Mouse (Mus musculus): ENCODE results near the gene Ccnd1. TPM values are rescaled to one million over a fixed set of nuclear protein-coding genes. Genes with fewer than 3 reads are reported as not detected.

Ccnd1 gene
- polyA plus RNA-seq, 1 experiment from 2014 or later: 288 TPM

GRCm38 (mm10) chr7:144927591-144927990 is 12.1 kb downstream of the Ccnd1 start:
- Histone ChIP-seq H3K9ac (ENCODE audit: low read length) (no peak overlapping the region), H3K27ac (ENCODE audit: low read depth, low read length) (no peak overlapping the region; the same call in 1 of the 2 replicates), H3K4me2 (no peak overlapping the region), H3K27me3 (ENCODE audit: control insufficient read depth, insufficient read depth, low read length) (no peaks in the 10 kb centered on the region), H3K36me3 (ENCODE audit: control insufficient read depth, insufficient read depth, low read length) (peaks cover 2% of the 10 kb centered on the region; the same call in 1 of the 2 replicates), H3K9me3 (ENCODE audit: control insufficient read depth, low read length) (no peaks in the 10 kb centered on the region), H3K4me3 (ENCODE audit: low read depth, low read length) (no peak overlapping the region), H3K4me1 (ENCODE audit: control insufficient read depth, insufficient read depth, low read length) (no peaks in the 10 kb centered on the region; the same call in 1 of the 2 replicates)
- ATAC-seq (ENCODE audit: low FRiP score) (no peak), DNase-seq (ENCODE audit: low spot score, missing footprints) (peak; percentile 78)
- 72% methylated on average over 2 of the region's 2 CpGs for WGBS

- WGBS: 86% methylated on average over 1 of the region's 1 CpGs
- H3K4me2 ChIP-seq: no peak overlapping the region
- H3K27ac ChIP-seq (ENCODE audit: low read depth, low read length): no peak overlapping the region
- no peak overlapping the region for H3K9ac ChIP-seq (ENCODE audit: low read length)
- ATAC-seq (ENCODE audit: low FRiP score) (no peak), DNase-seq (ENCODE audit: low spot score, missing footprints) (no peak)
- no peaks in the 10 kb centered on the region for H3K27me3 ChIP-seq (ENCODE audit: control insufficient read depth, insufficient read depth, low read length)
- H3K4me3 ChIP-seq (ENCODE audit: low read depth, low read length): no peak overlapping the region
- H3K4me1 ChIP-seq (ENCODE audit: control insufficient read depth, insufficient read depth, low read length): peaks cover 8% of the 10 kb centered on the region
- H3K9me3 ChIP-seq (ENCODE audit: control insufficient read depth, low read length): no peaks in the 10 kb centered on the region
- peaks cover 6% of the 10 kb centered on the region; the same call in 1 of the 2 replicates for H3K36me3 ChIP-seq (ENCODE audit: control insufficient read depth, insufficient read depth, low read length)
These were observed 20.9 kb downstream of the Ccnd1 start for GRCm38 (mm10) chr7:144918823-144919222.

DNA sequence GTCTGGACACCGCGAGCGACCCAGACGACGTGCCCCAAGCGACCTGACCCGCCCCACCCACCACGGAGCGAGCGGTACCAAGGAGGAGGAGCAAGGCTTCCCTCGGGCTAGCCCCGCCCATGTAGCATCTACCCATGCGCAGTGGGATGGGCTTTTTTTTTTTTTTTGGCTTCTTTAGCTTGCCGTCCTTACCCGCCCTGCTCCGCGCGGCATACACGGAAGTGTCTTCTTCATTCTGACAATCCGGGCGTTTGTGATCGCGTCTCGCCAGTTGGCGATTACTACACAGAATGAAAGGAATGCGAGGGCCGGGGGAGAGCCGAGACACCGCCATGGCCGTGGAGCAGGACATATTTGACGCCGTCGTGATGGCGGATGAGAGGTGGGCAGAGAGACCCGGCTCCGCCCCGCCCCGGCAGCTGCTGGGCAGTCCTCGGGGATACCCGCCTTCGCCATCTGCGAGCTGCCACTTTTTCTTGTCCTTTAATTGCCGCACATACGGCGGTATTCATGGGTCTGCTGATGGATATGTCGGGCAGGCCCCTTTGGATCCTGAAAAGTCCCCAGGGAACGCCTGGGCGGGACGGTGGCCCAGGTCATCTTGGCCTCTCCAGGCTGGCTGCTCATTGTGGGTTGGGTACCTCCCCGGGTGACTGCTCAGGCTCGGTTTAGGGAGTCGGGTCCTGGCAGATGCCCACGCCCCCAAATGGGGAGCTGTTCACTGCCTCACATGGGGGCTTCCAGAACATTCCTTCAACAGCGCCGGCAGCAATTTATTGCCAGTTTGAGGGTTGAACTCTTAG is 24.6 kb downstream of the Ccnd1 start, which contains the start of gene LTO1:
TSS of gene LTO1 (plus strand) at position 153 of the 803 bp plus-strand sequence.
- WGBS: under 1% methylated on average over 55 of the region's 55 CpGs
- ATAC-seq (ENCODE audit: low FRiP score): peak; percentile 92
- no peaks in the 10 kb centered on the region for H3K27me3 ChIP-seq (ENCODE audit: control insufficient read depth, insufficient read depth, low read length)
- peak within 1 kb of the TSS; percentile 82 for H3K9ac ChIP-seq (ENCODE audit: low read length)
- H3K4me1 ChIP-seq (ENCODE audit: control insufficient read depth, insufficient read depth, low read length): peaks cover 8% of the 10 kb centered on the region
- H3K4me3 ChIP-seq (ENCODE audit: low read depth, low read length): peak within 1 kb of the TSS; percentile 83
- no peak for DNase-seq (ENCODE audit: low spot score, missing footprints)
- no peaks in the 10 kb centered on the region for H3K9me3 ChIP-seq (ENCODE audit: control insufficient read depth, low read length)
- peak within 1 kb of the TSS; percentile 92 for H3K4me2 ChIP-seq
- peak within 1 kb of the TSS; percentile 80 for H3K27ac ChIP-seq (ENCODE audit: low read depth, low read length)
- H3K36me3 ChIP-seq (ENCODE audit: control insufficient read depth, insufficient read depth, low read length): peaks cover 6% of the 10 kb centered on the region; the same call in 1 of the 2 replicates

DNA sequence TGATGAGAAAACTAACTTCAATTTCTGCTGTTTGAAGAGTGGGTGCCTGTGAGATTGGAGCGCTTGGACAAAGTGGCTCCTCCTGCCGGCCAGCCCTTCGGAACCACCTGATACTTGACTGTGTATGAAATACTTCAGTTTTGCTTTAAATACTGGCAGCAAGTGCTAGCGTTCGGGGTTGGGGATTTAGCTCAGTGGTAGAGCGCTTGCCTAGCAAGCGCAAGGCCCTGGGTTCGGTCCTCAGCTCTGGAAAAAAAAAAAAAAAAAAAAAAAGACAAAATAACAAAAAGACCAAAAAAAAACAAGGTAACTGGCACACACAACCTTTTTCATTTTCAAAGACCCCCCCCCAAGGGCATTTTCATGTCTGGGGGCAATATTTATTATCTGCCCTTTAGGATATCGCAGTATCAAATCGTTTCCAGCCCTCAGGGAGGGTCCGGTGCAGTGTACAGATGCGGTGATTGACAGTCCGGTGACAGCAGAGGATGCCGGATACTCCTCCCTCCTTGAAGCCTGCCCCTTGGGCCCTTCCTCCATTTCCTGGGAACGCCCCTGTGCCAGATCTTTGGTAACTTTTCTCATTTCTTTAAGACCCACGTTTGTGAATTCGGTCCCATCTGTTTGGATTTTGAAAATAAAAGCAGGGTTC is 25.3 kb downstream of the Ccnd1 start:
- ATAC-seq (ENCODE audit: low FRiP score): peak; percentile 95
- Histone ChIP-seq H3K4me3 (ENCODE audit: low read depth, low read length) (peak overlapping the region; percentile 83), H3K36me3 (ENCODE audit: control insufficient read depth, insufficient read depth, low read length) (peaks cover 6% of the 10 kb centered on the region; the same call in 1 of the 2 replicates), H3K9ac (ENCODE audit: low read length) (peak overlapping the region; percentile 82; the same call in 1 of the 2 replicates), H3K4me1 (ENCODE audit: control insufficient read depth, insufficient read depth, low read length) (peaks cover 8% of the 10 kb centered on the region), H3K9me3 (ENCODE audit: control insufficient read depth, low read length) (no peaks in the 10 kb centered on the region), H3K27ac (ENCODE audit: low read depth, low read length) (no peak overlapping the region; the same call in 1 of the 2 replicates), H3K27me3 (ENCODE audit: control insufficient read depth, insufficient read depth, low read length) (no peaks in the 10 kb centered on the region), H3K4me2 (peak overlapping the region; percentile 92)
- DNase-seq (ENCODE audit: low spot score, missing footprints): peak; percentile 99
- WGBS: 9% methylated on average over 17 of the region's 17 CpGs

DNA sequence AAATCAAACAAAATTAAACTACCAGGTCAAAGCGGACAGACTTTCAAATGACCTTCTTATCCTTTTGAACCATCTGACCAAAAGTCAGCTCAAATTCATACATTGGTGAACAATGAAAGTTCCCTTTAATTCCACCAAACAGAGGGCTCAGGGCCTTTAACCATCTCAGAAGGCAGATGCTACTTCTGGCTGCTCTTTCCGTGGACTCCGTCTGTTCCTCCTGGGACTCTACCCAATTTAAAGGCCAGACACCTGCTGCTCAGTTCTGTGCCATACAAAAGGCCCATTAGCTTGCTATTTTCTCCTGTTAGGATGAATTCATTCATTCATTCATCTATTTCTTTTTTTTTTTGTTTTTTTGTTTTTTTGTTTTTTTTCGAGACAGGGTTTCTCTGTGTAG is 26.8 kb downstream of the Ccnd1 start:
- no peak for DNase-seq (ENCODE audit: low spot score, missing footprints)
- Histone ChIP-seq H3K9me3 (ENCODE audit: control insufficient read depth, low read length) (no peaks in the 10 kb centered on the region), H3K27me3 (ENCODE audit: control insufficient read depth, insufficient read depth, low read length) (no peaks in the 10 kb centered on the region), H3K4me1 (ENCODE audit: control insufficient read depth, insufficient read depth, low read length) (peaks cover 8% of the 10 kb centered on the region), H3K4me3 (ENCODE audit: low read depth, low read length) (no peak overlapping the region), H3K4me2 (no peak overlapping the region), H3K36me3 (ENCODE audit: control insufficient read depth, insufficient read depth, low read length) (no peaks in the 10 kb centered on the region), H3K9ac (ENCODE audit: low read length) (no peak overlapping the region), H3K27ac (ENCODE audit: low read depth, low read length) (no peak overlapping the region)
- 73% methylated on average over 4 of the region's 4 CpGs for WGBS
- no peak for ATAC-seq (ENCODE audit: low FRiP score)

GRCm38 (mm10) chr7:144911121-144911520 is 28.6 kb downstream of the Ccnd1 start:
- 74% methylated on average over 1 of the region's 1 CpGs for whole genome bisulfite sequencing
- DNase-seq (ENCODE audit: low spot score, missing footprints): no peak

GRCm38 (mm10) chr7:144908705-144909104 is 31.0 kb downstream of the Ccnd1 start:
- Histone ChIP-seq H3K27ac (ENCODE audit: low read depth, low read length) (no peak overlapping the region), H3K27me3 (ENCODE audit: control insufficient read depth, insufficient read depth, low read length) (no peaks in the 10 kb centered on the region), H3K4me3 (ENCODE audit: low read depth, low read length) (no peak overlapping the region), H3K4me1 (ENCODE audit: control insufficient read depth, insufficient read depth, low read length) (0 out of 2 replicates have a peak, but pooled peaks cover 2% of the 10 kb centered on the region), H3K4me2 (no peak overlapping the region), H3K36me3 (ENCODE audit: control insufficient read depth, insufficient read depth, low read length) (no peaks in the 10 kb centered on the region), H3K9ac (ENCODE audit: low read length) (no peak overlapping the region), H3K9me3 (ENCODE audit: control insufficient read depth, low read length) (no peaks in the 10 kb centered on the region; the same call in 1 of the 2 replicates)
- ATAC-seq (ENCODE audit: low FRiP score) (no peak), DNase-seq (ENCODE audit: low spot score, missing footprints) (no peak)
- WGBS: 39% methylated on average over 7 of the region's 7 CpGs

More at GRCm38 (mm10) chr7:144911121-144911520, 28.6 kb downstream of the Ccnd1 start:
- H3K9me3 ChIP-seq (ENCODE audit: control insufficient read depth, low read length): no peaks in the 10 kb centered on the region
- H3K4me2 ChIP-seq: no peak overlapping the region
- no peak overlapping the region for H3K4me3 ChIP-seq (ENCODE audit: low read depth, low read length)
- no peak overlapping the region for H3K9ac ChIP-seq (ENCODE audit: low read length)
- no peaks in the 10 kb centered on the region for H3K36me3 ChIP-seq (ENCODE audit: control insufficient read depth, insufficient read depth, low read length)
- no peak overlapping the region for H3K27ac ChIP-seq (ENCODE audit: low read depth, low read length)
- peaks cover 9% of the 10 kb centered on the region for H3K4me1 ChIP-seq (ENCODE audit: control insufficient read depth, insufficient read depth, low read length)
- no peak for ATAC-seq (ENCODE audit: low FRiP score)
- no peaks in the 10 kb centered on the region for H3K27me3 ChIP-seq (ENCODE audit: control insufficient read depth, insufficient read depth, low read length)

DNA sequence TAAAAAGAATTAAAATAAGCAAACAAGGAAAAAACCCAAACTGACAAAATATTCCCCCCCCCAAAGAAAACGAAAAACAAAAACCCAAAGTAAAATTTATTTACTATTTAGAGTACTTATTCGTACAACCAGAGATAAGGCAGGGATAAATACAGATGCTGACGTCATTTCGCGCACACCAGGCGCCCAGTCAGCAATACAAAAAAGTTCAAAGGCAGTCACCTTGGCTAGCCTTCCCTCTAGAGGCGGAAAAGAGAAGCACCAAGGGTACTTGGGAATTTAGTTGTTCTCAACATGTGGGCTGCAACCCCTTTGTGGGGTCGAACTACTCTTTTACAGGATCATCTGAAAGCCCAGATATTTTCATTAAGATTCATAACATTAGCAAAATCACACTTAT is 31.9 kb downstream of the Ccnd1 start:
- no peaks in the 10 kb centered on the region for H3K36me3 ChIP-seq (ENCODE audit: control insufficient read depth, insufficient read depth, low read length)
- no peaks in the 10 kb centered on the region; the same call in 1 of the 2 replicates for H3K9me3 ChIP-seq (ENCODE audit: control insufficient read depth, low read length)
- no peak overlapping the region for H3K27ac ChIP-seq (ENCODE audit: low read depth, low read length)
- 0 out of 2 replicates have a peak, but pooled peaks cover 2% of the 10 kb centered on the region for H3K4me1 ChIP-seq (ENCODE audit: control insufficient read depth, insufficient read depth, low read length)
- H3K4me3 ChIP-seq (ENCODE audit: low read depth, low read length): no peak overlapping the region
- no peak overlapping the region for H3K9ac ChIP-seq (ENCODE audit: low read length)
- WGBS: 22% methylated on average over 8 of the region's 8 CpGs
- ATAC-seq (ENCODE audit: low FRiP score): no peak
- DNase-seq (ENCODE audit: low spot score, missing footprints): no peak
- no peaks in the 10 kb centered on the region for H3K27me3 ChIP-seq (ENCODE audit: control insufficient read depth, insufficient read depth, low read length)
- H3K4me2 ChIP-seq: no peak overlapping the region

Data from midbrain, embryonic 11.5 days (tissue).